Mouse (Mus musculus) megakaryocyte, embryonic 14.5 days (primary cell): ENCODE measurements around the gene 4930558K02Rik. TPM values are rescaled to one million over a fixed set of nuclear protein-coding genes. Genes with fewer than 3 reads are reported as not detected.

Experiments used
- H3K27me3 ChIP-seq: replicated peaks from 2 replicates; pipeline ENCODE3; 2012; ENCODE audit warnings: inconsistent platforms
- H3K36me3 ChIP-seq: replicated peaks from 2 replicates; pipeline ENCODE3; 2012; ENCODE audit warnings: low read length, inconsistent platforms, mixed read lengths
- H3K4me1 ChIP-seq: 2 replicates; pipeline ENCODE4 v1.6.1; 2012; ENCODE audit warnings: inconsistent platforms
- H3K4me3 ChIP-seq: replicated peaks from 2 replicates; pipeline ENCODE3; 2012; ENCODE audit warnings: moderate library complexity, mild to moderate bottlenecking, inconsistent platforms
- H3K9me3 ChIP-seq: 2 replicates; pipeline ENCODE4 v1.6.1; 2012; ENCODE audit warnings: inconsistent platforms
- FLI1 ChIP-seq: IDR thresholded peaks from 2 replicates; pipeline ENCODE4 v1.6.1; 2012; ENCODE audit warnings: low read length, inconsistent platforms, mixed read lengths
- GATA1 ChIP-seq: IDR thresholded peaks from 3 replicates; pipeline ENCODE4 v1.6.1; 2012; ENCODE audit warnings: mixed read lengths, low read length, inconsistent platforms, borderline replicate concordance
- polyA plus RNA-seq: library from polyadenylated mRNA; stranded (reverse); fragments of >175 nt; gene quantifications from 2 replicates; pipeline ENCODE4 v1.2.3, GENCODE M21; 2012; ENCODE audit warnings: low replicate concordance; ENCODE audit not compliant: insufficient read depth

The 4930558K02Rik gene
- polyA plus RNA-seq, 1 experiment = not detected

- Histone ChIP-seq H3K4me1 (peaks cover 78% of the 10 kb centered on the region), H3K4me3 (no peak overlapping the region)
Measured at GRCm38 (mm10) chr1:161920475-161921454, 58.7 kb downstream of the 4930558K02Rik start.

DNA sequence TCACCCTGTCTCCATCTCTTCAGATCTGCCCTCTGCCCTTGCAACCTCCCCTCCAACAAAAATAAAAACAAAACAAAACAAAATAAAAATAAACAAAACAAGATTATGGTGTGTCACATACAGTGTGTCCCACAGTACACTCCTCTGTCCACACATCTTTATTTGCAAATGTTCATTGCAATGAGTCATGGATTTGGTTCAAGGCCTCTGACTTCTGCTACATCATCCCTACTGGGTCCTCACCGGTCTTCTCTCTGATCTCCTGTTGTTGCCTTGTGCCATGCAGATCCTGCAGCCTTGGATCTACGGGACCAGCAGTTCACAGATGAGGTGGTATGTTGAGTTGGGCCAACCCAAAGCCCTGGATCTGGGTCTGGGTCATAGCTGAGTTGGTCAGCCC, 59.8 kb downstream of the 4930558K02Rik start:
- no peak overlapping the region for H3K4me3 ChIP-seq
- H3K36me3 ChIP-seq = no peaks in the 10 kb centered on the region
- H3K9me3 ChIP-seq = no peaks in the 10 kb centered on the region
- H3K4me1 ChIP-seq = peaks cover 78% of the 10 kb centered on the region
- no peaks in the 10 kb centered on the region for H3K27me3 ChIP-seq
- no peak for TF ChIP-seq GATA1
- no peak for TF ChIP-seq FLI1

More at GRCm38 (mm10) chr1:161920475-161921454, 58.7 kb downstream of the 4930558K02Rik start:
- Histone ChIP-seq H3K9me3 (no peaks in the 10 kb centered on the region), H3K36me3 (no peaks in the 10 kb centered on the region), H3K27me3 (no peaks in the 10 kb centered on the region)
- no peak for TF ChIP-seq GATA1
- TF ChIP-seq FLI1 = no peak

- Histone ChIP-seq H3K27me3 (no peaks in the 10 kb centered on the region), H3K36me3 (no peaks in the 10 kb centered on the region), H3K9me3 (no peaks in the 10 kb centered on the region), H3K4me3 (no peak overlapping the region), H3K4me1 (peaks cover 74% of the 10 kb centered on the region)
- TF ChIP-seq FLI1 (no peak), GATA1 (no peak)
Measured at GRCm38 (mm10) chr1:161918682-161919372, 60.6 kb downstream of the 4930558K02Rik start.

- H3K9me3 ChIP-seq = no peaks in the 10 kb centered on the region
- no peak overlapping the region for H3K4me3 ChIP-seq
- H3K4me1 ChIP-seq = peaks cover 73% of the 10 kb centered on the region
- no peaks in the 10 kb centered on the region for H3K36me3 ChIP-seq
- no peaks in the 10 kb centered on the region for H3K27me3 ChIP-seq
- TF ChIP-seq GATA1 (no peak), FLI1 (no peak)
Measured at GRCm38 (mm10) chr1:161917940-161918484, 61.4 kb downstream of the 4930558K02Rik start.

GRCm38 (mm10) chr1:161916036-161916435, 63.4 kb downstream of the 4930558K02Rik start:
- Histone ChIP-seq H3K36me3 (no peaks in the 10 kb centered on the region), H3K27me3 (no peaks in the 10 kb centered on the region), H3K4me1 (peaks cover 63% of the 10 kb centered on the region), H3K9me3 (no peaks in the 10 kb centered on the region), H3K4me3 (no peak overlapping the region)
- TF ChIP-seq GATA1 (no peak), FLI1 (no peak)

GRCm38 (mm10) chr1:161913648-161913984, 65.8 kb downstream of the 4930558K02Rik start:
- TF ChIP-seq GATA1 = no peak
- TF ChIP-seq FLI1 = no peak
- Histone ChIP-seq H3K36me3 (no peaks in the 10 kb centered on the region), H3K9me3 (no peaks in the 10 kb centered on the region), H3K4me3 (no peak overlapping the region), H3K4me1 (peaks cover 42% of the 10 kb centered on the region), H3K27me3 (no peaks in the 10 kb centered on the region)

DNA sequence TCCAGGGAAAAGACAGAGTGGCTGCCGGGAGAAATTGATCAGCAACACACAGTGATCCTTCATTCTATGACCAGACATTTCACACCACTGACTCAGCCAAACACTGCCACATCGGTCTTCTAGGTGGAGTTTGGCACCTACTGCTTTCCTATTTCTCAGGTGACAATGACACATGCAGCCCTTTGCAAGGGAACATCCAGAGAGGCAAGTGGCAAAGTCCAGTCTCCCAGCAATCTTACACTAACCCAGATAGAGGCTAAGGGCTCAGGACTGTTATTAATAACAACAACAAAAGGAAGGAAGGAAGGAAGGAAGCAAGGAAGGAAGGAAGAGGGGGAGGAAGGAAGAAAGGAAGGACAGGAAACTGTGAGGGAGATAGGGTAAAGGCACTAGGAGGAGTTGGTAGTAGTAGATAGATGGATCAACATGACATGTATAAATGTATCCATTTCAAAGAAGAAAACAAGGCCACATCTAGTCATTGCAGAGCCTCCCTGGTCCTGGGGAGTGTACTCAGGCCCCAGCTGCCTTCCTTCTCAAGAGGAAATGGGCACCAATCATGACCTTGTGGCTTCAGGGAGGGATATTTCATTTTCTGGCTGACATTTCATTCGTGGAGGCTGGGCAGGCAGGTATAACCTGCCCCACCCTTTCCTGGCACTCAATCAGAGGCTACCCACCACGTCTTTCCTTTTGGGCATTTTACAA, 66.3 kb downstream of the 4930558K02Rik start:
- H3K27me3 ChIP-seq = no peaks in the 10 kb centered on the region
- no peaks in the 10 kb centered on the region for H3K36me3 ChIP-seq
- TF ChIP-seq FLI1 = no peak
- TF ChIP-seq GATA1 = no peak
- H3K4me1 ChIP-seq = peaks cover 41% of the 10 kb centered on the region
- H3K4me3 ChIP-seq = no peak overlapping the region
- no peaks in the 10 kb centered on the region for H3K9me3 ChIP-seq

DNA sequence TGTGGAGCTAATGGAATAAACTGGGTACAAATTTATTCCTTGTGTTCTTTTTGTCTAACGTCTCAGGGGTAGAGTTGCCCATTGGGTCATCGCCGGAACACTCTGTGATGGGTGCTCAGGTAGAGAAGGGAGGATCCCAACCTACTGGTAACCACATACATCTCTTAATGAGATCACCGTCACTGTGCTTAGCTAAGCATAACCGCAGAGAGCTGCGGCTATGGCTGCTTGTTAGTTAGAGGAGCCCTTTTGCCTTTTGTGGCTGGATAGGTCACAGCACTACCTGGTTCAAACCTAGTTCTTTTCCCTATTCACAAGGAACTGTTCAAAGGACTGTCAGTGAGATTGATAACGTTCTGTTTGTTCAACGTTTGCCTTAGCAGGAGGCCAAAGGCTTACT, 70.4 kb downstream of the 4930558K02Rik start:
- H3K27me3 ChIP-seq = no peaks in the 10 kb centered on the region
- TF ChIP-seq GATA1 (no peak), FLI1 (no peak)
- H3K36me3 ChIP-seq = no peaks in the 10 kb centered on the region
- H3K4me1 ChIP-seq = peaks cover 34% of the 10 kb centered on the region
- H3K4me3 ChIP-seq = no peak overlapping the region
- no peaks in the 10 kb centered on the region for H3K9me3 ChIP-seq

DNA sequence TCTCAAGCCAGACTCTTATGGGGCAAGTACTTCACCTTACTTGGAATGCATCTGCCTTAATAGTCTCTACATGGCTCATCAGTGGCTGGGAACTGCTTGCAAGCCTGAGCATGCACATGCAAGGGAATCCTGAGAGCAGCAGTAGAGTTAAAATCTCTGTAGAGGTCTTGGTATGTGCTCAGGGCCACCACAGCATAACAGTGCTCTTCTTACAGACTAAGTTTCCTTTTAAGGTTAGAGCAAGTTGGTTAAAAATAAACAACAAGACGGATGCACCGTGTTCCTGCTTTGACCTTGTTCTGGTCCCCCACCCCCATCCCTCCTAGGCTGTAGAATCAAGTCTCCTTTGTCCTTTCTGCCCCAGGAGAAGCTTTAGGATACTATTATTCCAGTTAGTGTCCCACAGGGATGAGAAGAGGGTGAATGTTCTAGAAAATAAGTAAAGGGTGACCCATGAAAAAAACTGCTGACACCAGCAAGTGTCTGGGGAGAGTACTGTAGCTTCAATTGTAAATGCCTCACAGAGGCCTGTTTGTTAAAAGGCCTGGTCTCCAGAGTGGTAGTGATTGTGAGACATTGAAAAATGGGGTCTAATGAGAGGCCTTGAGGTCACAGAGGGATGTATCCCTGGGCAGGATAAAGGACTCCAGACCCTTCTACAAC, 71.5 kb downstream of the 4930558K02Rik start:
- Histone ChIP-seq H3K4me3 (no peak overlapping the region), H3K27me3 (no peaks in the 10 kb centered on the region), H3K9me3 (no peaks in the 10 kb centered on the region), H3K36me3 (no peaks in the 10 kb centered on the region), H3K4me1 (peaks cover 26% of the 10 kb centered on the region)
- TF ChIP-seq FLI1 (no peak), GATA1 (no peak)
